Mouse (Mus musculus): ENCODE results near the gene Capzb. TPM values are rescaled to one million over a fixed set of nuclear protein-coding genes. Genes with fewer than 3 reads are reported as not detected.

Capzb gene
- polyA plus RNA-seq (2015; fragmentation: Nextera tagmentation; extraction: Ambion mirVana) = 321 and 324 TPM in 2 replicates

- H3K9ac ChIP-seq (replicated peaks) = peak within 1 kb of the TSS; percentile 97
- 0% methylated on average over 33 of the region's 69 CpGs for WGBS
- peak within 1 kb of the TSS; percentile 92 for H3K27ac ChIP-seq
- no peaks in the 10 kb centered on the region for H3K36me3 ChIP-seq
- peak within 1 kb of the TSS; percentile 98 for H3K4me3 ChIP-seq (replicated peaks)
- H3K4me2 ChIP-seq (replicated peaks) = peak within 1 kb of the TSS; percentile 95
- peak; percentile 96 for ATAC-seq
- H3K4me1 ChIP-seq (replicated peaks) = peaks cover 44% of the 10 kb centered on the region
- H3K27me3 ChIP-seq = no peaks in the 10 kb centered on the region
- no peaks in the 10 kb centered on the region for H3K9me3 ChIP-seq
These were observed at the start of gene Capzb for GRCm38 (mm10) chr4:139192499-139193175. TSS of gene Capzb (plus strand) at chr4:139192899.

DNA sequence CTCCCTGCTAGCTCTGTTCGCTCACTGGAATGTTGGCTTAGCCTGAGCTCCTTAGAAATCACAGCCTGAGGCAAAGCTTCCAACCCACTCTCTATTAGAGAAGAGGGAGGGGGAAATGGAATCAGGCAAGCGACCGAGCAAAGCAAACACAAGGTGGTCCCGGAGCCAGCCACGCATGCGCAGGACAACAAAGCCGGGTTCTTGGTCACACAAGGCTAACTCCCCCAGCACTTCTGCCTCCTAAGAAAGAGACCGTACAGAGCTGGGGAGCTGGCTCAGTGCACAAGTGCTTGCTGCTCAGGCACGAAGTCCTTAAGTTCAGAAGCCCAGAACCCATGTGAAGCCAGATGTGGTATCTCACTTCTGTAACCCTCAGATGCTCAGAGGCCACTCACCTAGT is 49.7 kb upstream of the Capzb start:
- H3K27ac ChIP-seq = peak overlapping the region; percentile 44; the same call in 1 of the 2 replicates
- no peaks in the 10 kb centered on the region for H3K27me3 ChIP-seq
- peaks cover 7% of the 10 kb centered on the region for H3K9me3 ChIP-seq
- H3K4me3 ChIP-seq (replicated peaks) = no peak overlapping the region
- peaks cover 5% of the 10 kb centered on the region; the same call in 1 of the 2 replicates for H3K4me1 ChIP-seq (replicated peaks)
- H3K9ac ChIP-seq (replicated peaks) = no peak overlapping the region
- no peaks in the 10 kb centered on the region for H3K36me3 ChIP-seq
- WGBS = 24% methylated on average over 9 of the region's 9 CpGs
- peak overlapping the region; percentile 32; the same call in 1 of the 2 replicates for H3K4me2 ChIP-seq (replicated peaks)
- no peak for ATAC-seq

DNA sequence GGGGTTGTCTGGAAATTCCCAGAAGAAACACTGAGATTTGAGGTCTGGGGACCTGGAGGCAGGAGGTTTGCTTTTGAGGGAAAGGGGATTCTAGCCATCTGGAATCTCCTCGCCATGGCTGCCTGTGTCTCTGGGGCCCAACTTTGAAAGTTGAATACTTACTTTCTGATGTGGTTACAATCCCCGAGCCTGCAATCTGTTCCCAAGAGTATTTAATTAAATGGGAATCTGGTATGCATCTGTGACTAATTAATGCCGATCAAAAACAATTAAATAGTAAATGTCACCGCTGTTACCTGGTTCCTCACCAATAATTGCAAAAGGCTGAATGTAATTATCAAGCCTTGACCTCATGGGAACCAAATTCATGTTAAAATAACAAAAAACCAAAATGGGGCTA is 48.1 kb upstream of the Capzb start:
- peaks cover 5% of the 10 kb centered on the region; the same call in 1 of the 2 replicates for H3K4me1 ChIP-seq (replicated peaks)
- H3K4me2 ChIP-seq (replicated peaks) = no peak overlapping the region
- H3K27me3 ChIP-seq = no peaks in the 10 kb centered on the region
- WGBS = 80% methylated on average over 4 of the region's 4 CpGs
- H3K27ac ChIP-seq = no peak overlapping the region
- H3K36me3 ChIP-seq = no peaks in the 10 kb centered on the region
- no peak overlapping the region for H3K4me3 ChIP-seq (replicated peaks)
- peaks cover 19% of the 10 kb centered on the region for H3K9me3 ChIP-seq
- H3K9ac ChIP-seq (replicated peaks) = no peak overlapping the region
- no peak for ATAC-seq

GRCm38 (mm10) chr4:139145156-139145555 is 47.5 kb upstream of the Capzb start:
- Histone ChIP-seq H3K36me3 (no peaks in the 10 kb centered on the region), H3K27me3 (no peaks in the 10 kb centered on the region), H3K27ac (no peak overlapping the region), H3K4me2 (replicated peaks) (no peak overlapping the region), H3K4me1 (replicated peaks) (peaks cover 5% of the 10 kb centered on the region; the same call in 1 of the 2 replicates), H3K9me3 (peaks cover 21% of the 10 kb centered on the region), H3K4me3 (replicated peaks) (no peak overlapping the region), H3K9ac (replicated peaks) (no peak overlapping the region)
- ATAC-seq = no peak
- 94% methylated on average over 11 of the region's 11 CpGs for WGBS

GRCm38 (mm10) chr4:139146760-139147159 is 45.9 kb upstream of the Capzb start:
- Histone ChIP-seq H3K4me2 (replicated peaks) (no peak overlapping the region), H3K9ac (replicated peaks) (no peak overlapping the region), H3K4me1 (replicated peaks) (peaks cover 5% of the 10 kb centered on the region; the same call in 1 of the 2 replicates), H3K4me3 (replicated peaks) (no peak overlapping the region), H3K9me3 (peaks cover 23% of the 10 kb centered on the region), H3K27ac (no peak overlapping the region), H3K36me3 (no peaks in the 10 kb centered on the region), H3K27me3 (no peaks in the 10 kb centered on the region)
- WGBS = 83% methylated on average over 5 of the region's 5 CpGs
- ATAC-seq = no peak

DNA sequence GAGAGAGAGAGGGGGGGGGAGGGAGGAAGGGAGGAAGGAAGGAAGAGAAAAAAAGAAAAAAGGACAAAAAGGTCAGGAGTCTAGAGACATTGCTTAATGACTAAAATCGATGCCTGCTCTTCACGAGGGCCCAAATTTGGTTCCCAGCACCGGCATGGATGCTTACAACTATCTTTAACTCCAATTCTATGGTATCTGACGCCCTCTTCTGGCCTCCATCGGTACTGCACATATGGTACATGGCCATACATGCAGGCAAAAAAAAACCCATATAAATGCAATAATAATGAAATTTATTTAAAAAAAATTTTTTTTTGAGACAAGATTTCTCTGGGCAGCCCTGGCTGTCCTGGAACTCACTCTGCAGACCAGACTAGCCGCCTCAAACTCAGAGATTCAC is 41.3 kb upstream of the Capzb start:
- no peaks in the 10 kb centered on the region for H3K36me3 ChIP-seq
- H3K9me3 ChIP-seq = peaks cover 23% of the 10 kb centered on the region
- ATAC-seq = no peak
- H3K4me2 ChIP-seq (replicated peaks) = no peak overlapping the region
- no peaks in the 10 kb centered on the region for H3K4me1 ChIP-seq (replicated peaks)
- no peaks in the 10 kb centered on the region for H3K27me3 ChIP-seq
- no peak overlapping the region for H3K9ac ChIP-seq (replicated peaks)
- no peak overlapping the region for H3K4me3 ChIP-seq (replicated peaks)
- H3K27ac ChIP-seq = no peak overlapping the region
- WGBS = 68% methylated on average over 6 of the region's 6 CpGs

- H3K9me3 ChIP-seq = peaks cover 2% of the 10 kb centered on the region; the same call in 1 of the 2 replicates
- H3K27me3 ChIP-seq = no peaks in the 10 kb centered on the region
- no peak overlapping the region for H3K4me3 ChIP-seq (replicated peaks)
- no peaks in the 10 kb centered on the region for H3K4me1 ChIP-seq (replicated peaks)
- WGBS = 83% methylated on average over 20 of the region's 20 CpGs
- H3K4me2 ChIP-seq (replicated peaks) = no peak overlapping the region
- no peak overlapping the region for H3K9ac ChIP-seq (replicated peaks)
- H3K27ac ChIP-seq = no peak overlapping the region
- no peak for ATAC-seq
- H3K36me3 ChIP-seq = no peaks in the 10 kb centered on the region
These were observed 38.0 kb upstream of the Capzb start for GRCm38 (mm10) chr4:139154576-139155307.

DNA sequence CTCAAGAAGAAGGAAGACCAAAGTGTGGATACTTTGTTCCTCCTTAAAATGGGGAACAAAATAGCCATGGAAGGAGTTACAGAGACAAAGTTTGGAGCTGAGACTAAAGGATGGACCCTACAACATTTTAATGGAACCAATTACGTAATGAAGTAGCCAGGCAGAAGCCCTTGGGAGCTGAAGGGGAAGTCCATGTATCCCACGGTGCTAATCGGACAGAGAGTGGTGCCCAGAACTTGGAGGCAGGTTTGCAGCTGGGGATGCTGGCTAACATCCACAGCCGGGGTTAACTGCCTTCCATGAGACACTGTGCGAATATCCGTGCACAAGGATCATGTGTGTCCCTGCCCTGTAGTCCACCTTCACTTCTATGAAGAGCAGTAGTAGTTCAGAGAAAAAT is 36.2 kb upstream of the Capzb start:
- 84% methylated on average over 6 of the region's 6 CpGs for WGBS
- no peaks in the 10 kb centered on the region for H3K36me3 ChIP-seq
- no peak for ATAC-seq
- H3K4me1 ChIP-seq (replicated peaks) = no peaks in the 10 kb centered on the region
- H3K4me3 ChIP-seq (replicated peaks) = no peak overlapping the region
- H3K27me3 ChIP-seq = no peaks in the 10 kb centered on the region
- H3K27ac ChIP-seq = no peak overlapping the region
- H3K4me2 ChIP-seq (replicated peaks) = no peak overlapping the region
- H3K9ac ChIP-seq (replicated peaks) = no peak overlapping the region
- no peaks in the 10 kb centered on the region for H3K9me3 ChIP-seq

DNA sequence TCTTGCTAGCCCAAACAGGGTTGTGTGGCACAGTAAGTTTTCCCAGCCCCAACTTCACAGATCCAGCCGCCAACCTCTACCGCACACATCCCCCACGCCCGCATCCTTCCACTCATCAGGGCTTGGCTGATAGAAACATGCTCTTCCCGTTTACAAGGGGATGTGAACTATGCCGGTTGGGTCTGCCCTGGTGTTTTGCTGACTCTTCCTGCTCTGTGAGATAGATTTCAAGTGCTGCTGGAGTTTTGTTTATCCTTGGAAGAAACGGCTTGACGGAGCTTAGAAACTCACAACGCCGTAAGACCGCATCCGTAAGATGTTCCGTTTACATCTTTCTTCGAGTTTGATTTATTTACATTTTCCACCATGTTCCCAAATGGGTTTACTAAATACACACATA is 34.3 kb upstream of the Capzb start:
- Histone ChIP-seq H3K9ac (replicated peaks) (no peak overlapping the region), H3K27ac (no peak overlapping the region), H3K4me1 (replicated peaks) (no peaks in the 10 kb centered on the region), H3K27me3 (no peaks in the 10 kb centered on the region), H3K36me3 (no peaks in the 10 kb centered on the region), H3K4me2 (replicated peaks) (no peak overlapping the region), H3K4me3 (replicated peaks) (no peak overlapping the region), H3K9me3 (no peaks in the 10 kb centered on the region)
- 91% methylated on average over 14 of the region's 14 CpGs for WGBS
- ATAC-seq = no peak

DNA sequence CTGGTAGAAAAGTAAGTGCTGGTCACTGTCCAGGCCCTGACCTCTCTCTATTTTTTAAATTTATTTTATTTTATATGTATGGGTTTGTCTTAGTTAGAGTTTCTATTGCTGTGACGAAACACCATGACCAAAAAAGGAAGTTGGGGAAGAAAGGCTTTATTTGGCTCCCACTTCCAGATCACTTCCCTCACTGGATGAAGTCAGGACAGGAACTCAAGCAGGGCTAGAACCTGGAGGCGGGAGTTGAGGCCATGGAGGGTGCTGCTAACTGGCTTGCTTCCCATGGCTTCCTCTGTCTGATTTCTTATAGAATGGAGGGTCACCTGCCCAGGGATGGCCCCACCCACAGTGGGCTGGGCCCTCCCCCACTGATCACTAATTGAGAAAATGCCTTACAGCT is 31.6 kb upstream of the Capzb start:
- no peaks in the 10 kb centered on the region for H3K9me3 ChIP-seq
- 71% methylated on average over 2 of the region's 2 CpGs for WGBS
- no peak overlapping the region for H3K9ac ChIP-seq (replicated peaks)
- no peak overlapping the region for H3K4me2 ChIP-seq (replicated peaks)
- no peak overlapping the region for H3K4me3 ChIP-seq (replicated peaks)
- H3K36me3 ChIP-seq = no peaks in the 10 kb centered on the region
- ATAC-seq = no peak
- H3K27ac ChIP-seq = no peak overlapping the region
- no peaks in the 10 kb centered on the region for H3K27me3 ChIP-seq
- no peaks in the 10 kb centered on the region for H3K4me1 ChIP-seq (replicated peaks)

- Histone ChIP-seq H3K9ac (replicated peaks) (no peak overlapping the region), H3K27ac (no peak overlapping the region), H3K36me3 (no peaks in the 10 kb centered on the region), H3K4me3 (replicated peaks) (no peak overlapping the region), H3K4me2 (replicated peaks) (no peak overlapping the region), H3K9me3 (no peaks in the 10 kb centered on the region), H3K27me3 (no peaks in the 10 kb centered on the region), H3K4me1 (replicated peaks) (no peaks in the 10 kb centered on the region)
- no peak for ATAC-seq
- 88% methylated on average over 6 of the region's 6 CpGs for WGBS
These were observed 28.6 kb upstream of the Capzb start for GRCm38 (mm10) chr4:139164082-139164481.

DNA sequence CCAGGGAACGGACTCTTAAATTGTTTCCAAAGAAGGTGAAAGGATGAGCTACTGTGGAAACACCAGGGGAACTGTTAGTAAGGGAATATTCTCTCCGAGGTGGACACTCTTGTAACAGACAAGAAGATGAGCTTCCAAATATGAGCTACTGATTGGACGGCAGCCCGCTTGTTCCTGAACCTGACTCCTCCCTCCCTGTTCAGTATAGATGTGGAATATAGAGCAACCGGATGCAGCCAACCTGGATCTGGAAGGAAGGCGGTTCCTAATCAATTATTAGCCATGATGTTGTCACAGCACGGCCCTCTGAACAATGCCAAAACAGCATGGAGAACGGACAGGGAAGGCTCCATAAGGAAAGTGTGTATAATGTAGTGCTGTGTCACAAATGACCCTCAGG is 27.4 kb upstream of the Capzb start:
- H3K27ac ChIP-seq = no peak overlapping the region
- no peak for ATAC-seq
- H3K36me3 ChIP-seq = no peaks in the 10 kb centered on the region
- H3K27me3 ChIP-seq = no peaks in the 10 kb centered on the region
- H3K9ac ChIP-seq (replicated peaks) = no peak overlapping the region
- H3K4me3 ChIP-seq (replicated peaks) = no peak overlapping the region
- H3K4me1 ChIP-seq (replicated peaks) = no peaks in the 10 kb centered on the region
- 90% methylated on average over 8 of the region's 8 CpGs for WGBS
- no peaks in the 10 kb centered on the region for H3K9me3 ChIP-seq
- no peak overlapping the region for H3K4me2 ChIP-seq (replicated peaks)

Data from midbrain, embryonic 13.5 days (tissue).